Mouse (Mus musculus): Measurements from ENCODE around the gene Kcnk6.
"Not testable (repeated sequence)": the region's sequence is repeated elsewhere in the genome, so short reads cannot be mapped to it uniquely, and the experiment has no call there.

The Kcnk6 gene

GRCm38 (mm10) chr7:29202577-29202976 lies 29.7 kb downstream of the Kcnk6 start:
- no peak for DNase-seq (ENCODE audit: low spot score)

- DNase-seq (ENCODE audit: low spot score), result not testable (repeated sequence)
These were observed 38.1 kb downstream of the Kcnk6 start for GRCm38 (mm10) chr7:29194230-29194629.

GRCm38 (mm10) chr7:29181323-29181722 lies 51.0 kb downstream of the Kcnk6 start:
- DNase-seq (ENCODE audit: low spot score), result not testable (repeated sequence)

GRCm38 (mm10) chr7:29180854-29181236 lies 51.5 kb downstream of the Kcnk6 start:
- DNase-seq (ENCODE audit: low spot score), result no peak

GRCm38 (mm10) chr7:29180077-29180853 lies 52.0 kb downstream of the Kcnk6 start, which contains the start of gene Psmd8:
Psmd8 (minus strand) TSS chr7:29180701.
- peak; percentile 97 for DNase-seq (ENCODE audit: low spot score)

GRCm38 (mm10) chr7:29179323-29179722 lies 53.0 kb downstream of the Kcnk6 start:
- DNase-seq (ENCODE audit: low spot score), result no peak

GRCm38 (mm10) chr7:29178106-29178505 lies 54.2 kb downstream of the Kcnk6 start:
- DNase-seq (ENCODE audit: low spot score), result no peak

- DNase-seq (ENCODE audit: low spot score), result no peak
These were observed 59.8 kb downstream of the Kcnk6 start for GRCm38 (mm10) chr7:29172390-29173016.
